Mouse (Mus musculus) liver, adult (tissue): ENCODE measurements around the gene Slc36a1.

Experiments used
- GATA4 ChIP-seq: IDR thresholded peaks from 2 replicates; pipeline ENCODE4 v1.6.1; 2014; ENCODE audit warnings: mild to moderate bottlenecking, low read length; ENCODE audit not compliant: insufficient replicate concordance

Gene Slc36a1

DNA sequence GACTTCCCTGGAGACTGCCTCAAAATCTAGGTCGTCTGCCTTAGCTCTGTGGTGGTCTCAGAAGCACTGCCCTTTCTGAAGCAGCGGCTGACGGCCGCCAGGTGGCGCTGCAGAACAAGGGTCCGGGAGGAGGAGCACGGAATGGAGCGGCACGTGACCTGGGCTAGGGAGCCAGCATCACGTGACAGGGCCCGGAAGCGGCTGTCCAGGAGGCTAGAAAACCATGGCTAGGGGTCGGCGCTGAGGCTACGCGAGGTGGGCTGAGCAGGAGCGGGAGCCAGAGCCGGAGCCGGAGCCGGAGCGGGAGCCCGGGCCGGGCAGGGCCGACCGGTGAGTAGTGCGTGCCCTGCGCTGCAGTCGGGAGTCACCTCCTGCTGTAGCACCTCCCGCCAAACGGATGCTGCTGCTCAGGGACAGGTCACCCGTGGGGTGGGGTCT, at the start of gene Slc36a1:
TSS of gene Slc36a1 (plus strand) at position 192 of the 438 bp plus-strand sequence.
- no peak; the same call in 1 of the 2 replicates for TF ChIP-seq GATA4

DNA sequence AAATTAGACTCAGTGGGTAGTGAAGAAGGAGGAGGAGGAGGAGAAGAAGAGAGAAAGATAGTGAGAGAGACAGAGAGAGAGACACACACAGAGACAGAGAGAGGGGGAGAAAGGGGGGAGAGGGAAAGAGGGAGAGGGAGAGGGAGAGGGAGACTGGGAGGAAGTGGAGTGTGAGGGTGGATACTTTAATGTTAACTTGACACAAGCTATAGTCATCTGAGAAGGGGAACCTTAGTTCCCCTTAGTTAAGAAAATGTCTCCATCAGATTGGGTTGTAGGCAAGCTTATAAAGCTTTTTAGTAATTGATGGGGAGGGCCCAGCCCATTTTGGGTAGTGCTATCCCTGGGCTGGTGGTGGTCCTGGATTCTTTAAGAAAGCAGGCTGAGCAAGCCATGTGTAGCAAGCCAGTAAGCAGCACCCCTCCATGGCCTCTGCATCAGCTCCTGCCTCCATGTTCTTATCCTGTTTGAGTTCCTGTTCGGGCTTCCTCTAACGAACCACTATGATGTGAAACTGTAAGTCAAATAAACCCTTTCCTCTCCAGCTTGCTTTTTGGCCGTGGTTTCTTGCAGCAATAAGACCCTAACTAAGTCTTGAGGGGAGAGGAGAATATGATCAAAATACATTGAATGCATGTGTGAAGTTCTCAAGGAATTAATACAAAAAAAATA, 49.6 kb upstream of the Slc36a1 start:
- no peak for TF ChIP-seq GATA4

DNA sequence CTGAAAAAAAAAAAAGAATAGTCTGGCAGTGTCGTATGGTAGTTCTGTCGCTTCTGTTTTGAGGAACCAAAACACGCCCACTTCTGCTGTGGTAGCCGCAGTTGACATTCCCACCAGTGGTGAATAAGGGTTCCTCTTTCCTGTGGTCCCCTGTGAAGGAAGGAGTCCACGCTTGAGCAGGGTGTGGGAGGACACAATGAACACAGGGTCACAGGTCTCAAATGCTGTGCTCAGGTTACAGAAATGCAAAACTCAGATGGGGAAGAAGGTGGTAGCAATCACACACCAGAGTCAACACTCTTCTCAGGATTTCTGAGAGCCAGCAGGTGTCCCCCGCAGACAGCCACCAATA, 49.1 kb upstream of the Slc36a1 start:
- TF ChIP-seq GATA4 = no peak

DNA sequence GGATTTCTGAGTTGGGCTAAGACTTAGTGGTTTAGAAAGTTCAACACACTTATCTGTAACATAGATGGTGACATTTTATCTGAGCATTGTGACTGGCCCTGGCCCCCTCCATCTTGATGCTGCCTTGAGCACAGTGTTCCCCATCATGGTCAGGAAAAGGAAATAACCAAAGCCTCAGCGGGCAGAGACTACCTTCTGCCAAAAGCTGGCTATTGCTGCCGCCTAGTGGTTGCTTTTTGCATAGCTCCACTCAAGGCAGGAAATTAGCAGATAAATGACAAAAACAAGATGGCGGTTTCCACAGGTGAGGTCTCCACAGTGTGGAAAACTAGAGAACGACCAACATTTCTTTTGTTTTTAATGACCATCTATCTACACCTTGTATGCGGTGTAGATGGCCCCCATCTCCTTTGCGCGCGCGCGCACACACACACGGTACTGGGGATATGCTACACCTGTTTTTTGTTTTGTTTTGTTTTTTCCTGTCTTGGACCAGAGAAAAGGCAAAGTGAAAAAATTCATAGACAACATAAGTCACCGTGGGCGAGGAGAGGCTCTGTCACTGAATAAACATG, 45.3 kb upstream of the Slc36a1 start:
- TF ChIP-seq GATA4 = no peak

DNA sequence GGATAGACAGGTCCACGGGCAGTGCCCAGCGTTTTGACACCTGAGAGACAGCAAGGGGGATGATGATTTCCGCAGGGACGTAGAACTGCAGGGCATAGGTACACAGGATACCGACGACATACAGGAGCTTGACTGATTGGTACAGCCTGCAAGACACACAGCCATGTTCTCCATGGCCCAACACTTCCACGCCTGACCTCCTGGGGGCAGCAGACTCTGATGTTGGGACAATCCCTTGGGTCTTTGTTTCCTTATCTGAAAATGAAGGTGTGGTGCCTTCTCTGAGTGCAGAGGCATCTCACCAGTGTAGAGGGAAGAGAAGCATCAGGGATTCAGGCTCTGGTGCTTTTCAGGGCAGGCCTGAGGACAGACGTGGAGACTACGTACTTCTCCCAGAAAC, 41.5 kb upstream of the Slc36a1 start:
- no peak for TF ChIP-seq GATA4

DNA sequence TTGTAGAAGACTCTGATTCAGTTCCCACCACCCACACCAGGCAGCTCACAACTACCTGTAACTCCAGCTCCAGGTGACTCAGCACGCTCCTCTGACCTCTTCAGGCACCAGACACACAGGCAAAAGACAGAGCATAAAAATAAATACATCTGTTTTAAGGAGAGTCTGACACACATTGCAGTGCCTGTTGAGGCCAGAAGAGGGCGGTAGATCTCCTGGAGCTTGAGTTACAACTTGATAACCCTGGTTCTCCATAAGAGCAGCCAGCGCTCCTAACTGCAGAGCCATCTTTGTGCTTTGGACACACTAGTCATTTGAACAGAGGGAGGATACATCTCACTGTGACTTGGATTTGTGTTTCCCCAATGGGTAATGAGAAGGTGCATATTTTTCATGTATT, 39.4 kb upstream of the Slc36a1 start:
- TF ChIP-seq GATA4 = no peak

DNA sequence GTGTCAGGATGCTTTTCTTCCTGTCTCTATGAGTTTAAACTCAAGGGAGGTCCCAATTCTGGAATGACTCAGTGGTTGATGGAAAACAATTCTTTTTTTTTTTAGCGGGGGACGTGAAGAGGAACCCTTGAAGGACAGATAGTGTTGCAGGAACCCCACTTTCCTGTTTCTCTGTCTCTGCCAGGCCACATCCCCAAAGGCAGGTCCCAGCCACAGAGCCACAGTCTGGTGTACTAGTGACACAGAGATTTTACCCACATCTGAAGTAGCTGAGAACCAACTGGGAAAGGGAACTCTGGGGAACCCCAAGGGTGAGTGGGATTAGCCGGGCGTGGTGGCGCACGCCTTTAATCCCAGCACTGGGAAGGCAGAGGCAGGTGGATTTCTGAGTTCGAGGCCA, 38.4 kb upstream of the Slc36a1 start:
- TF ChIP-seq GATA4 = no peak

DNA sequence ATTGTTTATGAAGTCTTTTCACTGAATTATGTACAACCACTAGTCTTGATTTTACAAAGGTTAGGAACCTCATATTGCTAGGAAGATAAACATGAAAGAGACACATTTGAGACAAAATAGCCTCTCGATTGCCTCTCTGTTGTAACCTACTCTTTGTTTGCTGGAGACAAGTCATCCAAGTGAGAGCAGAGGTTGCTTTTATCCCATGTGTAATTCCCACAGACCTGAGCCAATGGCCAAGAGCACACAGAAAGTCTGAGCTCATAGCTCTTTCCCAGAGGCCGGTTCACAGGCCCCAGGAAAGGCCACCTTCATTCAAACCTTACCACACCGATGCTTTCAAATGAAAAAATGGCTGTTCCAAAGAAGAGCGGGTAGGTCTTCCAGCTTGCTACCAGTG, 35.6 kb upstream of the Slc36a1 start:
- no peak for TF ChIP-seq GATA4

DNA sequence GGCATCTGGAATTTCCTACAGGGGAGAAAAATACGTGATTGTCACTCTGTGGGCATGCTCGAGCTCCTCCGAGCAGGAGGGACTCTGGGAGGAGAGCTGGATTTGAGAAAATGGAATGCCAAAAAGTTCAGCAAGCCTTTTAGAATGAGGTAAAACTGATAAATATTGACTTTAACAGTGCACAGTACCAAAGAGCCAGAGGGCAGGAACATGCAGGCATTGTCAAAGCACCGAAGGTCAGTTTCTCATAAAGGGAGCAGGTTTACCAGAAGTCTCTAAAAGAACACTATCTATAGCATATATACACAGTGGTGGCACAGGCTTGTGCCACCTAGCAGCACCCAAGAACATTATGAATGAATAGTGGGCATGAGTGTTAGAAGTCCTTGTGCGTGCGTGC, 35.2 kb upstream of the Slc36a1 start:
- no peak for TF ChIP-seq GATA4

DNA sequence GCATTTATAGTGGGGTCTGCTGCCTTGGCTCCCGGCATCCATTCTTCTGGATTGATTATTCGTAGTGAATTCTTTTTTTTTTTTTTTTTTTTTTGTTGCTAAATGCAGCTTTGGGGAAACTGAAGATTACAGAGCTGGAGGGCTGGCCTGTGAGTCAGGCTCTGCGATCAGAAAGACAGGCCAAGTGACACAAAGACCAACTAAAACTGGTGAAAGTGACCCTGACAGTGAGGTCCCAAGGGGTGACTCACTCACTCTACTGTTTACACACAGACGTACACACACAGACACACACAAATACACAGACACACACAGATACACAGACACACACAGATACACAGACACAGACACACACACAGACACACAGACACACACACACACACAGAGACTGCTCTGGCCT, 33.6 kb upstream of the Slc36a1 start:
- TF ChIP-seq GATA4 = no peak

DNA sequence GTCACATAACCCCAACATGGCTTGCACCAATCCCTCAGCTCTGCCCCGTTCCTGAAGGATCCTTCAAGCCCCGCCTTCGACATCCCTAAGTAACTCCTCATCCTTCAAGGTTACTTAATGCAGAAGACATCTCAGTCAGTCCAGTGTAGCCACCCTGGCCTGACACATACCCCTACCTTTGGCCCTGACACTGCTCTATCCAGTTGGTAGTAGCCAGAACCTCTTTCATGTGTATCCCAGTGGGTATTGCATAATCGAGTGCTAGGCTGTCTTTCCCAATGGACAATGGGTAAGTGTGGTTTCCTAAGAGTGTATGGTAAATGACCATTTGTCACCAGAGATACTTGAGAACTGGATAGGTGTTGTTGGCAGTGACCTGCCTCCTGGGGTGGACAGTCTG, 25.3 kb upstream of the Slc36a1 start:
- no peak for TF ChIP-seq GATA4

DNA sequence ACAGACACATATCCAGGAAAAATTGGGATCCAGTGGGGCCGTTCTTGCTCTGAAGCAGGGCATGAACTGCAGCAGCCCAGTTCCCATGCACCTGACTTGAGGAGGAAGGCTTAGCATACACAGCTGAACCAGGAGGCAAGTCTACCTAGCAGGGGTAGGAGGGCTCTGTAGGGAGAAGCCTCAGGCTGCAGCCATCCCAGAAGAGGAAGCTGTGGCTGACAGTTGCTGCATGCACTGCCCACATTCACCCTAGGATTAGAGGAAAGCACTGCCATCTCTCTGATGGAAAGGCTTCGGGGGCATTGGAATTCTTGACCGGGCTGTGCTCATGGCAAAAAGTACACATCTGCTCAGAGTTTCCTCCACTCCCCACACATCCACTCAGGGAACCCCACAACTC, 24.3 kb upstream of the Slc36a1 start:
- TF ChIP-seq GATA4 = no peak

DNA sequence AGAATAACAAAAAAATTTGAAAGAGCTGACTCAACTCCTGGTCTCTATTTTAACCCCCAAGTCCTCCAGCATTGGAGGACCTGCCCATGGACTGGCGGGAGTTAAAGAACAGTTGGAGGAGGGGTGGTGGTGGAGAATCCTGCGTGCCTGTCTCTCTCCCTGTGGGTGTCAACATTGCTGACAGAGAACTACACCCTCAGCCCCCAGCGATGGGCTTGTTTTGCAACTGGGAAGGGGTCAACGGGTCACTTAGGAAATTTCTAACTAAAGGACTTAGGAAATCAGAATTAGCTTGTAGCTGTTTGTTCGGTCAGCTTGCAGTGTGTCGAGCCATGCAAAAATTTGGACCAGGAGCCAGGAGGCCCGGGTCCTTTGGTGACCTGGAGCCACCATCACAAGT, 21.0 kb upstream of the Slc36a1 start:
- TF ChIP-seq GATA4 = no peak

DNA sequence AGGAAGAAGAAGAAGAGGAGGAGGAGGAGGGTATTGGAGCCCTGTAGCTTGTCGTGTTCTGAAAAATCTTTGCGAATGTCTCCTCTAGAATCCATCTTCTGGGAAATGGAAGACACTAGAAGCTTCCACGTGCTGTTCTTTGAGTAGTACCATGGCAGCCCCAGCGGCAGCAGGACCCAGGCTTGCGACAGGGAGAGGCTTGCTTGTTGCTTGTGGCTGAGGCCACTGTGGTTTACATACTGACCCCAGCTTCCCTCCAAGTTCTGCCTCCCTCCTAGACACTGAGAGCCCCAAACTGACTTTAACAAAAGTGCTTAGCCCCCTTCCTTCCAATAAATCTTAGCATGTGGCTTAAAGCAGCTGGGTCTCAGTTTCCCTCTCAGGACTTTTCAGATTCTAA, 19.9 kb upstream of the Slc36a1 start:
- TF ChIP-seq GATA4 = no peak

DNA sequence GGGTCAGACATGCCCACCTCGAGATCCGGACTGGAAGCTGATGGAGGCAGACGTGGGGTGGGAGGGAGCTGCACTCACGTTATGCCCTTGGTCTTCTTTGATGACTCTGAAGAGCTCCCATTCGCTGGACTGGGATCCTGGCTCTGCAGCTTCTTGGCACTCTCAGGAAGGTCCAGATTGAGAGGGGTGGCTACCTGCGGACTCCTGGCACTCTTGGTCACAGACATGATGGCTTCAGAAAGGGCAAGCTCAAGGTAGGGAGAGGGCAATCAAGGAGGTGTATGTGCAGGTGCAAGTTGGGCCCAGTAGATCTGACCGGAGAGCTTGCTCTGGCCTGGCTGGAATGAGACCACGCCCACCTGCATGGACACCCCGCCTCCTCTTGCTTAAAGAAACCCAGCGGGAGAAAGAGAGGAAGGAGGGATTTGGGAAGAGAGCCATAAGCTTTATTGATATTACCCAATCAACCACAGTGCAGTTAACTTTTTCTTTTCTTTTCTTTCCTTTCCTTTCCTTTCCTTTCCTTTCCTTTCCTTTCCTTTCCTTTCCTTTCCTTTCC, 19.3 kb upstream of the Slc36a1 start, which contains the start of gene Slc36a2:
TSS of gene Slc36a2 (minus strand) at position 345 of the 559 bp plus-strand sequence.
- TF ChIP-seq GATA4 = no peak

DNA sequence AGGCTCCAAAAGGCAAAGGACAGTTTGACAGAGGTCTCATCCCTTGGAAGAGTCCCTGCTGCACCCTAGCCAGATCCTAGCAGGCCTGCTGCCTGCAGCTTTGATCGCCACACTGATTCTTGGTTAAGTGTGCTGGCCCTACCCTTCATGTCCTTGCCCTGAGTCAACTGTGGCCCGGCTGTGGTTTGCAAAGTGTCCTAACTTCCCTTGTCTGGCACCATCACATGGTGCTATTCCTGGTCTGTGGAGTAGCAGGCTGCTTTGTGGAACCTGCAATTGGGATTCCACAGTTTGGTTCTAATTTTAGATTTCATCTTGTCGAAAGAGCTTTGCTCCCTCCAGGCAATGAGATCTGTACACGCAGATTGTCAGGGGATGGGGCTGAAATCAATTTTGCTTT, 16.9 kb upstream of the Slc36a1 start:
- TF ChIP-seq GATA4 = no peak

DNA sequence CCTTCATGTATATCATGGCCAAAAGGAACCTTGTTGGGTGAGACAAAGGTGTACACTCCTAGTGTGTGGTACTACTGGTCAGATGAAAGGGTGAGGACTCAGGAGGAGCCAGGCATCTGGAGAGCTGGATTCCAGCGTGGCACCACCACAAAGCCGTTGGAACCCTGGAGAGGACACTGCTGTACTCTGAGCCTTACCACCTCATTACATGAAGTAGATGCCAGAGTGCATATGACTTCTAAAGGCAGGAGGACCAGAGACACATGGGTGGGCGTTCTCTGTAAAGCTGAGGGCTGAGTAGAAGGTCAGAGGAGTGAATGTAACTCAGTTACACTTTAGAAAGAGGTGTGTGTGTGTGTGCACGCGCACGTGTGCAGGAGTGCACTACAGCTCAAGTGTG, 16.4 kb upstream of the Slc36a1 start:
- no peak for TF ChIP-seq GATA4
